Mouse (Mus musculus) thymus, adult 2 months (tissue): Measurements from ENCODE around the gene Ptprg. TPM values are rescaled to one million over a fixed set of nuclear protein-coding genes. Genes with fewer than 3 reads are reported as not detected.

ENCODE experiments used
- DNase-seq: peaks from one replicate; pipeline ENCODE4 v3.0.0; 2021
- H3K27ac ChIP-seq: fragments of 200-500 bp; 2 replicates; pipeline ENCODE4 v1.5.1; 2012; ENCODE audit warnings: low read length, control low read depth; ENCODE audit not compliant: control insufficient read depth, insufficient read depth
- H3K27me3 ChIP-seq: fragments of 200-500 bp; 2 replicates; pipeline ENCODE4 v1.6.1; 2012; ENCODE audit warnings: mild to moderate bottlenecking, low read length, moderate library complexity, mixed read lengths; ENCODE audit not compliant: control insufficient read depth, insufficient read depth
- H3K36me3 ChIP-seq: fragments of 200-500 bp; 2 replicates; pipeline ENCODE4 v1.6.1; 2012; ENCODE audit warnings: mild to moderate bottlenecking, low read length, moderate library complexity; ENCODE audit not compliant: control insufficient read depth, insufficient read depth
- H3K4me1 ChIP-seq: fragments of 200-500 bp; replicated peaks from 2 replicates; pipeline ENCODE4 v1.6.1; 2012; ENCODE audit warnings: low read length; ENCODE audit not compliant: control insufficient read depth, insufficient read depth
- H3K4me3 ChIP-seq: fragments of 200-500 bp; 2 replicates; pipeline ENCODE4 v1.5.1; 2012; ENCODE audit warnings: mild to moderate bottlenecking, low read length, control low read depth, moderate library complexity; ENCODE audit not compliant: control insufficient read depth, insufficient read depth
- CTCF ChIP-seq: fragments of 200-500 bp; IDR thresholded peaks from 2 replicates; pipeline ENCODE4 v1.5.1; 2012; ENCODE audit warnings: mild to moderate bottlenecking, control low read depth, low read length, moderate library complexity, borderline replicate concordance; ENCODE audit not compliant: control insufficient read depth, poor library complexity, insufficient read depth; ENCODE audit errors: extremely low read depth
- POLR2A ChIP-seq: fragments of 200-500 bp; IDR thresholded peaks from 2 replicates; pipeline ENCODE4 v1.6.1; 2012; ENCODE audit warnings: mild to moderate bottlenecking, low read length, control low read depth, moderate library complexity; ENCODE audit not compliant: control insufficient read depth, poor library complexity, insufficient read depth; ENCODE audit errors: extremely low read depth
- WGBS: fragments of 180-500 bp; shearing (Covaris S2); methylation state at CpG from one replicate; pipeline ENCODE4 v1.1.7; 2018; 5-methylcytosine and 5-hydroxymethylcytosine counted together
- polyA plus RNA-seq: library from polyadenylated mRNA; depleted of rRNA; stranded (reverse); fragments of >200 nt; gene quantifications from 2 replicates; pipeline ENCODE4 v1.2.3, GENCODE M21; 2012

Gene Ptprg
- polyA plus RNA-seq, 1 experiment, result 12.3 TPM

DNA sequence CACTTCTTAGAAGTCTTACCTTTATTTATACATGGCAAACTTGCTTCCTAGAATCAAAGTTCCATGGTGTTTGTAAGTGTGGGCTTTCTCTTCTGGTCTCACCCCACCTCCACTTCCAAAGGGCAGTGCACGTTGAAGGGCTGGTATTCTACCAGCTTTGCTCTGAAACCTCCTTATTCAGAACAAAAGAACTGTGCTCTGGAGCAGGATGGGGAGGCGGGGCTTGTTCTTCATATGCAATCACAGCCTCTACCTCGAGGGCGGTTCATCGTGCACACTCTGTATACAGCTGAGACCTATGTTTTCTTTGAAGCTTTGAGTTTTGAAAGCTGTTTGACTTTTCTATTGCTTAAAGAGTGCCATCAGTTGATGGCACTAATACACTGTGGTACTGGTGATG lies 412.5 kb downstream of the Ptprg start:
- no peaks in the 10 kb centered on the region for H3K27me3 ChIP-seq
- H3K4me1 ChIP-seq, result no peaks in the 10 kb centered on the region
- no peak for TF ChIP-seq POLR2A
- no peak for TF ChIP-seq CTCF
- DNase-seq, result no peak
- H3K4me3 ChIP-seq, result no peak overlapping the region
- 78% methylated on average over 5 of the region's 5 CpGs for WGBS
- no peaks in the 10 kb centered on the region for H3K36me3 ChIP-seq
- no peak overlapping the region for H3K27ac ChIP-seq

DNA sequence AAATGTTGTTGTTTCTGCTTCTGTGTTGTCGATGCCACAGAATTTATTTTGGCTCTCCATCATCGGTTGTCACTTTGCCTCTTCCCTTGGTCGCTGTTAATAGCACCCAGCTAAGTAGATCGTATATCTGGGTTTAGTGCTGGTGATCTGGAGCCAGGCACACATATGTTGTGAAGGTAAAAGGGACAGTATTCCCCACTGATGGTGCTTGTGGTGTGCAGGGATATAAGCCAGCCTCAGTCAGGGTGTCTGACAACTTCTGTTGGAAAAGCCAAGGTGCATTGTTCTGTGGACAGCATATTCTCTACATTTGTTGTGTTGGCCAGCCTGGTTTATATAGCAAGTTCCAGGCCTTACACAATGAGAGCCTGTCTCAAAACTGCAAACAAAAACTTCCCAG lies 428.4 kb downstream of the Ptprg start:
- DNase-seq, result no peak
- WGBS, result 84% methylated on average over 4 of the region's 4 CpGs
- Histone ChIP-seq H3K4me3 (no peak overlapping the region), H3K27ac (no peak overlapping the region), H3K4me1 (no peaks in the 10 kb centered on the region), H3K27me3 (no peaks in the 10 kb centered on the region), H3K36me3 (no peaks in the 10 kb centered on the region)
- no peak for TF ChIP-seq CTCF
- no peak for TF ChIP-seq POLR2A

DNA sequence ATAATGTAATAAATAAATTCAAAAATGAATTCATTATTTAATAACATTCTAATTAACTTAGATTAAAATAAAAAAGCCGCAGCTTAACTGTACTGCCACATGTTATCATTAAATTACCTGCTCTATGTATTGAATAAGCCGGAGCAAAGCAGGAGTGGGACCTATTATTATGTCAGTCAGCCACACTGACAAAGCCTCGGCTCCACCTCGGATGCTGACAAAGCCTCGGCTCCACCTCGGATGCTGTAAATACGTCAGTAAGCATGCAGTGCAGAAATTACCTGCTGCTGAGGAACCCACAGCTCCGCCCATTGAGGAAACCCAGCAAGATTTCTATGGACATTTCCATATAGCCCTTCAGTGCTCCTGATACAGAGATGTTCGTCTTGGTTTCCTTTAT lies 429.7 kb downstream of the Ptprg start:
- 91% methylated on average over 9 of the region's 9 CpGs for WGBS
- Histone ChIP-seq H3K4me1 (no peaks in the 10 kb centered on the region), H3K27me3 (no peaks in the 10 kb centered on the region), H3K36me3 (no peaks in the 10 kb centered on the region), H3K4me3 (no peak overlapping the region), H3K27ac (no peak overlapping the region)
- no peak for DNase-seq
- TF ChIP-seq CTCF, result no peak
- no peak for TF ChIP-seq POLR2A

DNA sequence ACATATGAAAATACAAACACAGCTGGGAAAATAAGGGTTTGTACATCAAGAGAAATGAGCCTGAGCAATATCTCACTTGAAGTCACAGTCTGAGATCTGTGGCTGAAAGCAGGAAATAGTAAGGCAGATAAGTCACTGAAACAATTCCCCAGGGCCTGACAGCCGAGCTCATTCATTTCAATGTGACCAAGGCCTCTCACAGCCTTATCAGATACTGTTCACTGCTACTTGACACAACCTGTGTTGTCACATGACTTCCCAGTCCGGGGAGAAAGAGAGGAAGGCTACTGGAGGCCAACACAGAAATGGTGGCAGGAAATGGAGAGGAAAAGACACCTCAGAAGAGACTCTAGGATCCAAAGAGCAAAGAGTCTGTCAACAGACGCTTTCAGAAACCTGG lies 430.8 kb downstream of the Ptprg start:
- no peak for TF ChIP-seq CTCF
- no peak for TF ChIP-seq POLR2A
- no peaks in the 10 kb centered on the region for H3K36me3 ChIP-seq
- no peak overlapping the region for H3K27ac ChIP-seq
- no peaks in the 10 kb centered on the region for H3K4me1 ChIP-seq
- no peak for DNase-seq
- WGBS, result 39% methylated on average over 3 of the region's 3 CpGs
- H3K4me3 ChIP-seq, result no peak overlapping the region
- no peaks in the 10 kb centered on the region for H3K27me3 ChIP-seq

DNA sequence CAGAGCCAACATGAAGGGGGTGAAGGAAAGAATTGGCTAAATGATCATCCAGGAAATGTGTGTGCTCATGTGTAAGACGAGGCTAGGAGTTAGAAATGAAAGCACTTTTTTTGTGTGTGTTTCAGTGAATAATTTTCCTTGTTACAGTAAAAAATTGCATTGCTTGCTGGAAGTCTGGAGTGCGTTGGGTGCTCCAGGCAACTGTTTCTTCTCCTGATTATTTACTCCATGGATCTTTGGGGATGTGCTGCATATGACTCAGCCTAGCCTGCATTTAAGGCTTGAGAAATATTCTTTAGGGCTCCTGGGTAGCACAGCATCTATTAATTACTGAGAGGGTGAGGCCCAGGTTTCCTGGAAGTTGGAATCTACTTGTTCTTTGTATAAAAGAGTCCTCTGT lies 435.6 kb downstream of the Ptprg start:
- 72% methylated on average over 2 of the region's 2 CpGs for WGBS
- no peaks in the 10 kb centered on the region for H3K4me1 ChIP-seq
- no peaks in the 10 kb centered on the region for H3K27me3 ChIP-seq
- no peaks in the 10 kb centered on the region for H3K36me3 ChIP-seq
- H3K27ac ChIP-seq, result no peak overlapping the region
- TF ChIP-seq CTCF (no peak), POLR2A (no peak)
- no peak overlapping the region for H3K4me3 ChIP-seq
- no peak for DNase-seq

DNA sequence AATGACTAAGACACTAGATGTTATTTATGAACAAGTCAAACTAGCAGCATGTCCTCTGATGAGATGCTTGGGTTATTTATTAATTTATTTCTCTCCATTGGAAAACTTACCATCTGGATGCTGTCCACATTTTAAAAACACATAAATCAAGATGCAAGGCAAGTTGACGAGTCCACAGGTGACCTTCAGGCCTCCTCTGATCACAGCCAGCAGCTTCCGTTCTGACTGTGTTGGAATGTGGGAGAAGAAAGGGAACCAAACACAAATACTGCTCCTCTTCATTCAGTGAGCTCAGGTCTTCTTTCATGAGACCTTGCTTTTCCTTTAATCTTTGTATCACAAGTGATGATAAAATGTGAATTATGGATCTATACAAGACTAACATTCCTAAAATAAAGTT lies 437.8 kb downstream of the Ptprg start:
- Histone ChIP-seq H3K36me3 (no peaks in the 10 kb centered on the region), H3K4me1 (no peaks in the 10 kb centered on the region), H3K27ac (no peak overlapping the region), H3K27me3 (no peaks in the 10 kb centered on the region), H3K4me3 (no peak overlapping the region)
- no peak for DNase-seq
- TF ChIP-seq POLR2A, result no peak
- TF ChIP-seq CTCF, result no peak
- 91% methylated on average over 2 of the region's 2 CpGs for WGBS

DNA sequence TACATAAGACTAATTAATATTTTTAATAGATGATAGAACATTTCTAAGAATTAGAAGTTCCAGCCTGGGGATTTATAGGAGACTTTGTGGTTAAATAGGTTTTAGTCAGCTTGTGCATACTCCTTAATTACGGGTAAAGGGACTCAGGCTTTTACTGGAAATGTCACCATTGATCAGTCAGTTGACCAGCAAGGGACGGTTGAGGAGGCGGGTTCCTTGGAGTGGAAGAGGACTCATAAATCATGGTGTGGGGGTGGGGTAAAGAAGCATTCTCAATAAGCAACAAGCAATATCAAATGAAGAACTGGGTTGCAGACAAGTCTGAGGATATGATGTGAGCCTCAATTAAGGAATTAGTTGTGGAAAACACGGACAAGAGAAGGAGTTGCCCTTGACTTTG lies 438.8 kb downstream of the Ptprg start:
- TF ChIP-seq POLR2A (no peak), CTCF (no peak)
- Histone ChIP-seq H3K27ac (no peak overlapping the region), H3K27me3 (no peaks in the 10 kb centered on the region), H3K4me1 (no peaks in the 10 kb centered on the region), H3K36me3 (no peaks in the 10 kb centered on the region), H3K4me3 (no peak overlapping the region)
- 79% methylated on average over 4 of the region's 4 CpGs for WGBS
- no peak for DNase-seq
